Comparison of ENCODE assay signal across 29 mouse cellular contexts in genomic region chr5:70252061-70252620, GRCm38 (mm10).
DNase-seq lines count a peak whose midpoint lies in the region; ATAC-seq and TF ChIP-seq lines count a peak whose summit lies in the region.
"Had no signal": no experiment of that assay in that cellular context is flagged by ENCODE, and none has a peak within 500 bp of the region (broad histone marks: within the 10 kb centered on the region; RNA-seq: fewer than 3 reads in every experiment).

No protein-coding gene starts in this region.

- no peaks in the 10 kb centered on the region for H3K9me3 ChIP-seq in hindbrain, postnatal 0 days (ENCODE audit: low read length)
- no peaks in the 10 kb centered on the region for H3K9me3 ChIP-seq in hindbrain, embryonic 12.5 days (replicated peaks)
- H3K9me3 ChIP-seq: forebrain, embryonic 10.5 days; kidney, embryonic 15.5 days; limb, embryonic 12.5 days; midbrain, embryonic 13.5 days; neural tube, embryonic 13.5 days had no signal

- H3K4me3 ChIP-seq in hindbrain, postnatal 0 days (ENCODE audit: low read length): no peak overlapping the region
- no peak overlapping the region for H3K4me3 ChIP-seq in hindbrain, embryonic 12.5 days
- H3K4me3 ChIP-seq in thymus, adult 2 months (ENCODE audit: control insufficient read depth, insufficient read depth, low read length): no peak overlapping the region
- H3K4me3 ChIP-seq: forebrain, embryonic 10.5 days; kidney, embryonic 15.5 days; limb, embryonic 12.5 days; megakaryocyte, embryonic 14.5 days; midbrain, embryonic 13.5 days; myocyte; neural tube, embryonic 13.5 days had no signal

- no peak for TF ChIP-seq CTCF in hindbrain, postnatal 0 days (IDR thresholded peaks at IDR 0.05; ENCODE audit: low read depth)
- TF ChIP-seq CTCF in thymus, adult 2 months (IDR thresholded peaks at IDR 0.05; ENCODE audit: borderline replicate concordance, control insufficient read depth, extremely low read depth, insufficient read depth, low read length, poor library complexity): no peak

- H3K27me3 ChIP-seq in hindbrain, postnatal 0 days (ENCODE audit: insufficient read depth, low read length): no peaks in the 10 kb centered on the region
- no peaks in the 10 kb centered on the region for H3K27me3 ChIP-seq in hindbrain, embryonic 12.5 days
- no peaks in the 10 kb centered on the region for H3K27me3 ChIP-seq in thymus, adult 2 months (ENCODE audit: control insufficient read depth, insufficient read depth, low read length)
- H3K27me3 ChIP-seq: kidney, embryonic 15.5 days; limb, embryonic 12.5 days; megakaryocyte, embryonic 14.5 days; midbrain, embryonic 13.5 days; neural tube, embryonic 13.5 days; Patski had no signal

- H3K4me2 ChIP-seq in hindbrain, postnatal 0 days (ENCODE audit: low read depth, low read length): no peak overlapping the region
- no peak overlapping the region for H3K4me2 ChIP-seq in hindbrain, embryonic 12.5 days (replicated peaks)
- H3K4me2 ChIP-seq: heart, embryonic 11.5 days; kidney, embryonic 15.5 days; limb, embryonic 12.5 days; liver, embryonic 11.5 days; midbrain, embryonic 13.5 days; neural tube, embryonic 13.5 days had no signal

- H3K36me3 ChIP-seq in hindbrain, postnatal 0 days (ENCODE audit: insufficient read depth, low read length): no peaks in the 10 kb centered on the region
- H3K36me3 ChIP-seq in hindbrain, embryonic 12.5 days: no peaks in the 10 kb centered on the region
- no peaks in the 10 kb centered on the region for H3K36me3 ChIP-seq in thymus, adult 2 months (ENCODE audit: control insufficient read depth, insufficient read depth, low read length)
- H3K36me3 ChIP-seq: forebrain, embryonic 10.5 days; kidney, embryonic 15.5 days; limb, embryonic 12.5 days; midbrain, embryonic 13.5 days; neural tube, embryonic 13.5 days had no signal

- H3K9ac ChIP-seq in hindbrain, postnatal 0 days (replicated peaks; ENCODE audit: low read length): no peak overlapping the region
- no peak overlapping the region for H3K9ac ChIP-seq in hindbrain, embryonic 12.5 days
- H3K9ac ChIP-seq: kidney, embryonic 15.5 days; limb, embryonic 12.5 days; midbrain, embryonic 13.5 days; neural tube, embryonic 13.5 days had no signal

- no peak for TF ChIP-seq POLR2A in thymus, adult 2 months (IDR thresholded peaks at IDR 0.05; ENCODE audit: control insufficient read depth, extremely low read depth, insufficient read depth, low read length, poor library complexity)

- WGBS in hindbrain, postnatal 0 days: 61% methylated on average over 2 of the region's 2 CpGs
- 83% methylated on average over 2 of the region's 2 CpGs for WGBS in hindbrain, embryonic 12.5 days
- 83% methylated on average over 2 of the region's 2 CpGs for WGBS in thymus, adult 2 months

- DNase-seq in hindbrain, postnatal 0 days (ENCODE audit: low spot score): peak; percentile 7
- peak; percentile 21 to 41 for DNase-seq in right cerebral cortex, adult 2 months (ENCODE audit: low spot score in 2 of 2)
- no peak for DNase-seq in right cerebral cortex, postnatal 4 days
- DNase-seq in left cerebral cortex, adult 8-10 months (ENCODE audit: low spot score in 2 of 2): peak; percentile 12 to 42
- DNase-seq in telencephalon, adult 2 months (ENCODE audit: low read depth, low spot score): peak; percentile 85
- DNase-seq in gastrocnemius, adult 18-20 months (ENCODE audit: low spot score): no peak
- DNase-seq in thymus, adult 2 months: no peak
- DNase-seq: adrenal gland, postnatal 36 days; cerebellum, adult 11-12 months; cerebellum, postnatal 10 days; gastrocnemius, postnatal 10 days; heart, adult 11 months; kidney, postnatal 4 days; lung, adult 18-20 months; thymus, postnatal 36 days had no signal

- no peaks in the 10 kb centered on the region for H3K4me1 ChIP-seq in hindbrain, postnatal 0 days (ENCODE audit: insufficient read depth, low read length)
- no peaks in the 10 kb centered on the region for H3K4me1 ChIP-seq in hindbrain, embryonic 12.5 days
- no peaks in the 10 kb centered on the region for H3K4me1 ChIP-seq in thymus, adult 2 months (replicated peaks; ENCODE audit: control insufficient read depth, insufficient read depth, low read length)
- H3K4me1 ChIP-seq: forebrain, embryonic 10.5 days; kidney, embryonic 15.5 days; limb, embryonic 12.5 days; megakaryocyte, embryonic 14.5 days; midbrain, embryonic 13.5 days; neural tube, embryonic 13.5 days had no signal

- no peak for ATAC-seq in hindbrain, postnatal 0 days
- no peak for ATAC-seq in hindbrain, embryonic 12.5 days (ENCODE audit: low FRiP score)
- ATAC-seq: forebrain, embryonic 16.5 days; hindbrain, embryonic 16.5 days; intestine, embryonic 16.5 days; midbrain, embryonic 13.5 days; Patski had no signal

- H3K27ac ChIP-seq in hindbrain, postnatal 0 days: no peak overlapping the region
- no peak overlapping the region for H3K27ac ChIP-seq in hindbrain, embryonic 12.5 days
- H3K27ac ChIP-seq in thymus, adult 2 months (ENCODE audit: control insufficient read depth, insufficient read depth, low read length): no peak overlapping the region
- H3K27ac ChIP-seq: forebrain, embryonic 10.5 days; kidney, embryonic 15.5 days; limb, embryonic 12.5 days; midbrain, embryonic 13.5 days; neural tube, embryonic 13.5 days had no signal

Comparison
In these comparisons a context has a peak if more than half of its experiments do, and no peak if none do; other contexts are left out.
1. DNase-seq: peak in hindbrain, postnatal 0 days (single experiment), right cerebral cortex, adult 2 months (2 of 2), left cerebral cortex, adult 8-10 months (2 of 2) and telencephalon, adult 2 months (single experiment); none in right cerebral cortex, postnatal 4 days (single experiment), gastrocnemius, adult 18-20 months (single experiment) and thymus, adult 2 months (single experiment).